Mouse (Mus musculus): ENCODE results near the gene 2310034C09Rik. TPM values are rescaled to one million over a fixed set of nuclear protein-coding genes. Genes with fewer than 3 reads are reported as not detected.

Gene 2310034C09Rik
- polyA plus RNA-seq, 1 experiment from 2014 or later: not detected

GRCm38 (mm10) chr16:88786786-88787185 lies 28.1 kb downstream of the 2310034C09Rik start:
- Histone ChIP-seq H3K4me3 (replicated peaks) (no peak overlapping the region), H3K27me3 (no peaks in the 10 kb centered on the region), H3K4me2 (no peak overlapping the region), H3K9ac (replicated peaks) (no peak overlapping the region), H3K4me1 (replicated peaks) (no peaks in the 10 kb centered on the region), H3K9me3 (no peaks in the 10 kb centered on the region), H3K36me3 (no peaks in the 10 kb centered on the region), H3K27ac (no peak overlapping the region)
- WGBS: 81% methylated on average over 2 of the region's 2 CpGs
- ATAC-seq (ENCODE audit: insufficient number of reproducible peaks, insufficient read depth, low FRiP score, low TSS enrichment, low read depth): no peak

Other genes with a start within 250 kb of the 2310034C09Rik start
- gene Cldn8, start 195.7 kb upstream of the 2310034C09Rik start, polyA plus RNA-seq (2016; fragmentation: Nextera tagmentation; extraction: Ambion mirVana): 2.8 and 3.6 TPM in 2 replicates
- not detected in 2 replicates for gene Krtap24-1, start 146.6 kb upstream of the 2310034C09Rik start, polyA plus RNA-seq (2016; fragmentation: Nextera tagmentation; extraction: Ambion mirVana)
- not detected in 2 replicates for gene 2310079G19Rik, start 131.2 kb upstream of the 2310034C09Rik start, polyA plus RNA-seq (2016; fragmentation: Nextera tagmentation; extraction: Ambion mirVana)
- gene Krtap26-1, start 111.1 kb upstream of the 2310034C09Rik start, polyA plus RNA-seq (2016; fragmentation: Nextera tagmentation; extraction: Ambion mirVana): not detected in 2 replicates
- not detected in 2 replicates for gene Krtap27-1, start 87.2 kb upstream of the 2310034C09Rik start, polyA plus RNA-seq (2016; fragmentation: Nextera tagmentation; extraction: Ambion mirVana)
- gene 2310061N02Rik, start 50.9 kb upstream of the 2310034C09Rik start, polyA plus RNA-seq (2016; fragmentation: Nextera tagmentation; extraction: Ambion mirVana): not detected in 2 replicates
- gene Krtap13-1, start 30.0 kb upstream of the 2310034C09Rik start, polyA plus RNA-seq (2016; fragmentation: Nextera tagmentation; extraction: Ambion mirVana): not detected in 2 replicates
- gene Krtap13, start 7.2 kb upstream of the 2310034C09Rik start, polyA plus RNA-seq (2016; fragmentation: Nextera tagmentation; extraction: Ambion mirVana): not detected in 2 replicates
- gene 2310057N15Rik, start 15.4 kb downstream of the 2310034C09Rik start, polyA plus RNA-seq (2016; fragmentation: Nextera tagmentation; extraction: Ambion mirVana): not detected in 2 replicates
- gene Gm5965, start 19.0 kb downstream of the 2310034C09Rik start, polyA plus RNA-seq (2016; fragmentation: Nextera tagmentation; extraction: Ambion mirVana): not detected in 2 replicates
- gene Gm20741, start 53.4 kb downstream of the 2310034C09Rik start, polyA plus RNA-seq (2016; fragmentation: Nextera tagmentation; extraction: Ambion mirVana): not detected in 2 replicates
- gene Krtap15, start 61.4 kb downstream of the 2310034C09Rik start, polyA plus RNA-seq (2016; fragmentation: Nextera tagmentation; extraction: Ambion mirVana): 0.25 and 0.26 TPM in 2 replicates
- not detected in 2 replicates for gene Krtap14, start 67.3 kb downstream of the 2310034C09Rik start, polyA plus RNA-seq (2016; fragmentation: Nextera tagmentation; extraction: Ambion mirVana)
- not detected in 2 replicates for gene Krtap19-1, start 110.6 kb downstream of the 2310034C09Rik start, polyA plus RNA-seq (2016; fragmentation: Nextera tagmentation; extraction: Ambion mirVana)
- gene Krtap19-2, start 115.4 kb downstream of the 2310034C09Rik start, polyA plus RNA-seq (2016; fragmentation: Nextera tagmentation; extraction: Ambion mirVana): not detected in 2 replicates
- not detected in 2 replicates for gene Krtap19-3, start 119.2 kb downstream of the 2310034C09Rik start, polyA plus RNA-seq (2016; fragmentation: Nextera tagmentation; extraction: Ambion mirVana)
- not detected in 2 replicates for gene Krtap19-4, start 126.2 kb downstream of the 2310034C09Rik start, polyA plus RNA-seq (2016; fragmentation: Nextera tagmentation; extraction: Ambion mirVana)
- not detected in 2 replicates for gene Krtap19-5, start 137.6 kb downstream of the 2310034C09Rik start, polyA plus RNA-seq (2016; fragmentation: Nextera tagmentation; extraction: Ambion mirVana)
- not detected in 2 replicates for gene Krtap19-9b, start 173.4 kb downstream of the 2310034C09Rik start, polyA plus RNA-seq (2016; fragmentation: Nextera tagmentation; extraction: Ambion mirVana)
- gene Krtap16-3, start 204.0 kb downstream of the 2310034C09Rik start, polyA plus RNA-seq (2016; fragmentation: Nextera tagmentation; extraction: Ambion mirVana): not detected in 2 replicates